Mouse (Mus musculus): ENCODE results near the gene Pprc1. TPM values are rescaled to one million over a fixed set of nuclear protein-coding genes. Genes with fewer than 3 reads are reported as not detected.

Gene Pprc1
- polyA plus RNA-seq, 1 experiment from 2014 or later: 26.6 TPM

DNA sequence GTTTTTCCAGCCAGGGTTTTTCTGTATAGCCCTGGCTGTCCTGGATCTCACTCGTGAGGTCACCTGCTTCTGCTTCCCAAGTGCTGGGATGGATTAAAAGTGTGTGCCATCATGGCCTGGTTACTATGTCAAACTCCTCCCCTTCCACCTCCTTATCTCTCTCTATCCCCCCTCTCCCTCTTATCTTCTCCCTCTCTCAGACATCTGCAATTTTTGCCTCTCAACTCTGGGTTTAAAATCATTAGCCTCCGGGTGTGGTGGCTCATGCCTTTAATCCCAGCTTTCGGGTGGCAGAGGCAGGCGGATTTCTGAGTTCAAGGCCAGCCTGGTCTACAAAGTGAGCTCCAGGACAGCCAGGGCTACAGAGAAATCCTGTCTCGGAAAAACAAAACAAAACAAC lies 29.6 kb downstream of the Pprc1 start:
- Histone ChIP-seq H3K4me1 (peaks cover 27% of the 10 kb centered on the region), H3K27ac (no peak overlapping the region), H3K4me3 (no peak overlapping the region), H3K9ac (no peak overlapping the region), H3K27me3 (no peaks in the 10 kb centered on the region), H3K36me3 (ENCODE audit: poor library complexity, severe bottlenecking) (peaks cover 57% of the 10 kb centered on the region), H3K4me2 (no peak overlapping the region), H3K9me3 (replicated peaks) (no peaks in the 10 kb centered on the region)
- WGBS: 92% methylated on average over 5 of the region's 5 CpGs
- no peak for ATAC-seq

DNA sequence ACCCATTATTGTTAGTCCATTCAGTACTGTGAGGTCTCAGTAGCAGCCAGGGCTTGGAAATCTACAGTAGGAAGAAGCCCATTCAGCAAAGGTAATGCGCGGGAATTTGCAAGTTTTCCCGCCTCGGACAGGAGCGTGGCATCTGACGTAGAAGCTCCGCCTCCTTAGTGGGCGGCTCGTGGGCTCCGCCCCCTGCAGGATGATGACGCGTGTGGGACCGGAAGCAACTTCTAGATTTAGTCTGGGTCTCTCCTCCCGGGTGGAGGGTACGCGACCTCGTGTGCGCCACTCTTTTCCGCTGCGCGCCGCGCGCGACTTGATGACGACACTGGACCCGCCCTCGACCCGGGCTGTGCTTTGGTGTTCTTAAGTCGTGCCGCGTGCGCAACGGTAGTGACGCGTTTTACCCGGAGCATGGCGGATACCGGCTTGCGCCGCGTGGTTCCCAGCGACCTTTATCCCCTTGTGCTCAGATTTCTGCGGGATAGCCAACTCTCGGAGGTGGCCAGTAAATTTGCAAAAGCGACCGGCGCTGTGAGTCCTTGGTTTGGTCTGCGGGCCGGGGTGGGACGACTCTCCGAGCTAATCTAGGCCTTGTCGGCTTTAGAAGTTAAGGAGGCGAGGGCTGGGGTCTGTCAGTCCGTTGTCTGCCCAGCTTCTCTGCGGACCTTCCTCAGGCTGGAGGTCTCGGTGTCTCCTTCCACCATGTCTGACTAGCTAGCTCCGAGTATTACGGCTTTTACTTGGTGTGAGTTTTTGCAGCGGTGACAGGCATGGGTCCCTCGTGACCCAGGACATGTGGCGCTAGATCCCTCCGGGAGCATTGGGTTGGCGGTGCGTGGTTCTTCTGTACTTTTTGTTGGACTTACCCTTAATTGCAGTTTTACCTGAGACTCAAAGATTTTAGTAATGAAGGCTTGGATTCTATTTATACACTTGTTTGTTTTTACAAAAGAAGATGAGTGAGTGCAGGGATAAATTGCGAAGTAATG lies 31.2 kb downstream of the Pprc1 start, which contains the start of gene Nolc1:
Gene Nolc1 (plus strand): TSS at position 248 of the 992 bp plus-strand sequence.
- ATAC-seq: peak; percentile 97
- Histone ChIP-seq H3K4me2 (peak within 1 kb of the TSS; percentile 81), H3K27me3 (no peaks in the 10 kb centered on the region), H3K4me3 (peak within 1 kb of the TSS; percentile 90), H3K36me3 (ENCODE audit: poor library complexity, severe bottlenecking) (peaks cover 59% of the 10 kb centered on the region), H3K4me1 (peaks cover 27% of the 10 kb centered on the region), H3K27ac (peak within 1 kb of the TSS; percentile 46), H3K9ac (peak within 1 kb of the TSS; percentile 80), H3K9me3 (replicated peaks) (no peaks in the 10 kb centered on the region)
- under 1% methylated on average over 66 of the region's 66 CpGs for WGBS

GRCm38 (mm10) chr19:46078535-46078934 lies 33.8 kb downstream of the Pprc1 start:
- Histone ChIP-seq H3K4me3 (no peak overlapping the region), H3K9me3 (replicated peaks) (no peaks in the 10 kb centered on the region), H3K9ac (no peak overlapping the region), H3K27me3 (no peaks in the 10 kb centered on the region), H3K27ac (no peak overlapping the region), H3K36me3 (ENCODE audit: poor library complexity, severe bottlenecking) (peaks cover 59% of the 10 kb centered on the region), H3K4me1 (peaks cover 27% of the 10 kb centered on the region), H3K4me2 (no peak overlapping the region)
- 59% methylated on average over 3 of the region's 3 CpGs for WGBS
- no peak for ATAC-seq

DNA sequence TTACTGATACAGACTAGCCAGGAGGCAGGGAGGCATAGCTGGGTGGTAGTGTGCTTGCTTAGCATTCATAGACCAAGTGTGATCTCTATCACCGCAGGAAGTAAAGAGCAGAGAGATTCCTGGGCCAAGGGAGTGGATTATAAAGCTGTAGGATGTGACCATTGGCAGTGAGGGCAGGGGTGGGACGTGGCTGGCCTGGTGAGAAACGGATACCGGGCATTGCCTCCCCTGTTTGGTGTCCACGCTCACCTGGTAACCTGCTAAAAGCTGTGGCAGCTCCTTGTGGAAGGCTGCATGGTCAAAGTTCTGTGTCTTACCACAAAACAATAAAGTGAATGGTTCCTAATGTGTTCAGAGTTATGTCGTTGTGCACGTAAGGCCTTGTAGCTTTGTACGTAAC lies 40.5 kb downstream of the Pprc1 start:
- Histone ChIP-seq H3K4me2 (no peak overlapping the region), H3K27ac (no peak overlapping the region), H3K27me3 (no peaks in the 10 kb centered on the region), H3K36me3 (ENCODE audit: poor library complexity, severe bottlenecking) (peaks cover 60% of the 10 kb centered on the region), H3K4me1 (no peaks in the 10 kb centered on the region), H3K4me3 (no peak overlapping the region), H3K9ac (no peak overlapping the region), H3K9me3 (replicated peaks) (no peaks in the 10 kb centered on the region)
- ATAC-seq: no peak
- 96% methylated on average over 8 of the region's 8 CpGs for WGBS

GRCm38 (mm10) chr19:46086337-46086736 lies 41.7 kb downstream of the Pprc1 start:
- no peak for ATAC-seq
- no peak overlapping the region for H3K9ac ChIP-seq

GRCm38 (mm10) chr19:46087871-46088270 lies 43.2 kb downstream of the Pprc1 start:
- no peak for ATAC-seq
- WGBS: 84% methylated on average over 7 of the region's 7 CpGs
- no peak overlapping the region for H3K9ac ChIP-seq

More at GRCm38 (mm10) chr19:46086337-46086736, 41.7 kb downstream of the Pprc1 start:
- no peaks in the 10 kb centered on the region for H3K9me3 ChIP-seq (replicated peaks)
- H3K36me3 ChIP-seq (ENCODE audit: poor library complexity, severe bottlenecking): peaks cover 49% of the 10 kb centered on the region
- H3K4me2 ChIP-seq: no peak overlapping the region
- no peaks in the 10 kb centered on the region for H3K4me1 ChIP-seq
- WGBS: 55% methylated on average over 3 of the region's 3 CpGs
- H3K27ac ChIP-seq: no peak overlapping the region
- no peak overlapping the region for H3K4me3 ChIP-seq
- H3K27me3 ChIP-seq: no peaks in the 10 kb centered on the region

DNA sequence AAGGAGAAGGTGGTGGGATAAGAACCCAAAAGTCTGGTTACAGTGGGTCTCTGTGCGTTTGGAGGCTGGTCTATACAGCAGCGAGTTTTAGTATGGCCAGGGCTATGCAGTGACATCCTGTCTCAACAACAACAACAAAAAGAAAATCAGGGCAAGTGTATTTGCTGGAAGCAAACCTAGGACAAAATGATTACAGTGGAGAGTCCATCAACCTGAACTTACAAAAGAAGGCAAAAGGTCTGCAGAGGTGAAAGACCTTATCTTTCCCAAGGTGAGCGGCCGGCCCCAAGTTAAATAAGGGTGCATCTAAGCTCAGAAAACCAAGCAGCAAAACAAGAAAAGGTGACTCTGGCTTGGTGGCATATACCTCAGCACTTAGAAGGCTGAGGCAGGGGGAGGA lies 47.0 kb downstream of the Pprc1 start:
- no peaks in the 10 kb centered on the region for H3K27me3 ChIP-seq
- no peak overlapping the region for H3K4me2 ChIP-seq
- no peaks in the 10 kb centered on the region for H3K36me3 ChIP-seq (ENCODE audit: poor library complexity, severe bottlenecking)
- no peaks in the 10 kb centered on the region for H3K9me3 ChIP-seq (replicated peaks)
- 91% methylated on average over 4 of the region's 4 CpGs for WGBS
- no peak for ATAC-seq
- H3K4me1 ChIP-seq: no peaks in the 10 kb centered on the region
- H3K4me3 ChIP-seq: no peak overlapping the region
- no peak overlapping the region for H3K9ac ChIP-seq
- no peak overlapping the region for H3K27ac ChIP-seq

More at GRCm38 (mm10) chr19:46087871-46088270, 43.2 kb downstream of the Pprc1 start:
- H3K4me3 ChIP-seq: no peak overlapping the region
- no peaks in the 10 kb centered on the region for H3K27me3 ChIP-seq
- H3K27ac ChIP-seq: no peak overlapping the region
- no peaks in the 10 kb centered on the region for H3K9me3 ChIP-seq (replicated peaks)
- no peak overlapping the region for H3K4me2 ChIP-seq
- no peaks in the 10 kb centered on the region for H3K4me1 ChIP-seq
- peaks cover 33% of the 10 kb centered on the region for H3K36me3 ChIP-seq (ENCODE audit: poor library complexity, severe bottlenecking)

GRCm38 (mm10) chr19:46094144-46094543 lies 49.5 kb downstream of the Pprc1 start:
- Histone ChIP-seq H3K9me3 (replicated peaks) (no peaks in the 10 kb centered on the region), H3K4me2 (no peak overlapping the region), H3K27me3 (no peaks in the 10 kb centered on the region), H3K9ac (no peak overlapping the region), H3K27ac (no peak overlapping the region), H3K4me3 (no peak overlapping the region), H3K36me3 (ENCODE audit: poor library complexity, severe bottlenecking) (no peaks in the 10 kb centered on the region), H3K4me1 (no peaks in the 10 kb centered on the region)
- WGBS: 93% methylated on average over 2 of the region's 2 CpGs
- no peak for ATAC-seq

GRCm38 (mm10) chr19:46095291-46095690 lies 50.6 kb downstream of the Pprc1 start:
- H3K4me1 ChIP-seq: no peaks in the 10 kb centered on the region
- no peaks in the 10 kb centered on the region for H3K36me3 ChIP-seq (ENCODE audit: poor library complexity, severe bottlenecking)
- H3K27me3 ChIP-seq: no peaks in the 10 kb centered on the region
- no peak overlapping the region for H3K4me3 ChIP-seq
- 91% methylated on average over 4 of the region's 4 CpGs for WGBS
- no peak overlapping the region for H3K27ac ChIP-seq
- H3K4me2 ChIP-seq: no peak overlapping the region
- H3K9ac ChIP-seq: no peak overlapping the region
- no peaks in the 10 kb centered on the region for H3K9me3 ChIP-seq (replicated peaks)
- ATAC-seq: no peak

DNA sequence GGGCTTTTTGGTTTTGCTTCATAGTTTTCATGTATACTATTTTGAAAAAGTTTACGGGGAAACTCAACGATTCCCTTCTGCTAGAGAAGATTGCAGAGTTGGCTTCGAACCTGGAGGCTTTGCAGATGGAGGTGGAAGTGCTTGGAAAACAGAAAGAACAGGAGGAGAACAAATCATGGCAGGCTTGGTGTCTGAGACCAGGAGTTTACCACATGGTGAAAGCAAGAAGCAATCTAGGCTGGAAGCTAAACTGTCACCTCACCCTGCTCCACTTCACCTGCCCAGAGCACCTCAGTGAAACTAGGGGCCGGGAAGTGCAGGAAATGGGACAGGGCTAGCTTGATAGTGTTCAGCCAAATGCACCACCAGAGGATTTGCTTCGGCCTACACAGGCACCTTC lies 51.7 kb downstream of the Pprc1 start:
- ATAC-seq: no peak
- Histone ChIP-seq H3K9ac (no peak overlapping the region), H3K4me2 (no peak overlapping the region), H3K4me3 (no peak overlapping the region), H3K9me3 (replicated peaks) (0 out of 2 replicates have a peak, but pooled peaks cover 3% of the 10 kb centered on the region), H3K4me1 (no peaks in the 10 kb centered on the region), H3K27ac (no peak overlapping the region), H3K27me3 (no peaks in the 10 kb centered on the region), H3K36me3 (ENCODE audit: poor library complexity, severe bottlenecking) (no peaks in the 10 kb centered on the region)
- WGBS: 89% methylated on average over 5 of the region's 5 CpGs

DNA sequence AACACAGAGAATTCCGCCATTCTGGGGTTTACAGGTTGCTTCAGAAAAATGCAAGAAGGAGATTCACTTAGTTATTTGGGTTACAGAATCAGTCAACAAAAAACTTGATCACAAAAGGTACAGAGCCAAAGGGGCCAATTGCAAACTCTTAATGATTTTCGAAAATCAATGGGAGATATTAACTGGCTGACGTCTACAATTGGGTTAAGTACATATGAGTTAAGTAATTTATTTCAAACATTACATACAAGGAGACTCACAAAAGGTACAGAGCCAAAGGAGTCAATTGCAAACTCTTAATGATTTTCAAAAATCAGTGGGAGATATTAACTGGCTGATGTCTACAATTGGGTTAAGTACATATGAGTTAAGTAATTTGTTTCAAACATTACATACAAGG lies 54.9 kb downstream of the Pprc1 start:
- no peak for ATAC-seq
- Histone ChIP-seq H3K9ac (no peak overlapping the region), H3K27ac (no peak overlapping the region), H3K4me1 (no peaks in the 10 kb centered on the region), H3K36me3 (ENCODE audit: poor library complexity, severe bottlenecking) (no peaks in the 10 kb centered on the region), H3K9me3 (replicated peaks) (0 out of 2 replicates have a peak, but pooled peaks cover 3% of the 10 kb centered on the region), H3K4me3 (no peak overlapping the region), H3K4me2 (no peak overlapping the region), H3K27me3 (no peaks in the 10 kb centered on the region)
- WGBS: 89% methylated on average over 3 of the region's 3 CpGs

- no peak for ATAC-seq
- WGBS: 84% methylated on average over 6 of the region's 6 CpGs
- Histone ChIP-seq H3K4me1 (no peaks in the 10 kb centered on the region), H3K4me2 (no peak overlapping the region), H3K4me3 (no peak overlapping the region), H3K27me3 (no peaks in the 10 kb centered on the region), H3K27ac (no peak overlapping the region), H3K36me3 (ENCODE audit: poor library complexity, severe bottlenecking) (no peaks in the 10 kb centered on the region), H3K9me3 (replicated peaks) (0 out of 2 replicates have a peak, but pooled peaks cover 3% of the 10 kb centered on the region), H3K9ac (no peak overlapping the region)
Observed at GRCm38 (mm10) chr19:46103437-46104186, 58.9 kb downstream of the Pprc1 start.

Measured in forebrain, embryonic 13.5 days (tissue).